Mouse (Mus musculus) inflammation-experienced regulatory T-cells, adult 16 weeks (primary cell): Measurements from ENCODE around the gene Nrsn1. TPM values are rescaled to one million over a fixed set of nuclear protein-coding genes. Genes with fewer than 3 reads are reported as not detected.

Source experiments
- polyA plus RNA-seq: library from polyadenylated mRNA; unstranded; fragments of 100-300 nt; shearing (Covaris generic); gene quantifications from one replicate; pipeline ENCODE4 v1.2.1, GENCODE M21; 2017

Nrsn1 gene
- polyA plus RNA-seq: not detected

DNA sequence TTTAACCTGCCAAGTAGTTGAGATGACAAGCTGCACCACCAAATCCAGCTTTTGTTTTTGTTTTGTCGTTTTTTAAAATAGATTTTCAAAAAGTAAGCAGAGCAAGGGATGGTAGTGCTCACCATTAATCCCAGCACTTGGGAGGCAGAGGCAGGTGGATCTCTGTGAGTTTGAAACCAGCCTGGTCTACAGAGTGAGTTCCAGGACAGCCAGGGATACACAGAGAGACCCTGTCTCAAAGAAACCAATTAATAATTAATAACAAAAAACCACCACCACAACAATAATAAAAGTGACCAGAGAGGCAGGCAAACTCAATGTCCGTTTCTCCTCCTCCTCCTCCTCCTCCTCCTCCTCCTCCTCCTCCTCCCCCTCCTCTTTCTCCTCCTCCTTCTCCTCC is at the start of gene Nrsn1:
Gene Nrsn1, minus strand, starts transcription at position 101 of the 400 bp plus-strand sequence.

Other genes with a start within 250 kb of the Nrsn1 start
- not detected for gene Dcdc2a, start 214.5 kb downstream of the Nrsn1 start, polyA plus RNA-seq